Mouse (Mus musculus): Measurements from ENCODE around the gene Rgs6.

Gene Rgs6

DNA sequence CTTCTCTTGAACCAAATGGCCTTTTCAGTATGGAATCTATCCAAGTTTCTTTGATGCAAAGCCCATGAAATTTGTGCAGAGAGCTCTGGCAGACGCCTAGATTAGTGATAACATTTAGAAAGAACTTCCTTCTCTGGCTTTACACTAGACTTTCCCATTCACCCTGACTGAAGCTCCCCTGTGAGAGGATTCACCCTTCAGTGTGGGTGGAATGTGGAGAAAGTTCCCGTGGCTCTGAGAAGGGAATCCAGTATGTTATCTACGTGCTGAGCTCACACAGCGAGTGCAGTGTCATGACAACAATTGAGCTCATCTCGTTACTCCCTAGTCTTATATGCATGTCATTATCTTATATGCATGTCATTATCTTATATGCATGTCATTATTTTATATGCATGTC lies 61.9 kb downstream of the Rgs6 start:
- DNase-seq (ENCODE audit: low read depth), result no peak

GRCm38 (mm10) chr12:82664598-82664997 lies 76.5 kb downstream of the Rgs6 start:
- DNase-seq (ENCODE audit: low read depth), result no peak

DNA sequence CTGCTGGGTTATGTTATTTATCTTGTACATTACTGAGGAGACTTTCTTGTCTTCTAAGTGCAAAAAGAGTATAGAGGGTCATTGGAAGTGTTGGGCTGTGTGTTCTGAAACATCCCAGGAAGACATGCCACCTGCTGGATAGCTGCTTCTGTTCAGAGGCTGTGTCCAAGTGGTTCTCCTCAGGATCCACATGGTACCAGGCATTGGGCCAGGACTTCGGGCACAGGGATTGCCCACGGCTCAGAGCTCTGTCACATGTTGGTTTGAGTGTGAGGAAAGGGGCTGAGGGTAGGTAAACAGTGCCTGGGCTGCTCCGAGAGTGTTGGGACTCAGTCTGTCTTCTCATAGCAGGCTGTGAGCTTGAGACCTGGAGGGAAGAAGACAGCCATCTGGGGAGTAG lies 79.3 kb downstream of the Rgs6 start:
- no peak for DNase-seq (ENCODE audit: low read depth)

GRCm38 (mm10) chr12:82670201-82670737 lies 82.2 kb downstream of the Rgs6 start:
- no peak for DNase-seq (ENCODE audit: low read depth)

GRCm38 (mm10) chr12:82671591-82671990 lies 83.5 kb downstream of the Rgs6 start:
- no peak for DNase-seq (ENCODE audit: low read depth)

- no peak for DNase-seq (ENCODE audit: low read depth)
These were observed 87.0 kb downstream of the Rgs6 start for GRCm38 (mm10) chr12:82675137-82675536.

DNA sequence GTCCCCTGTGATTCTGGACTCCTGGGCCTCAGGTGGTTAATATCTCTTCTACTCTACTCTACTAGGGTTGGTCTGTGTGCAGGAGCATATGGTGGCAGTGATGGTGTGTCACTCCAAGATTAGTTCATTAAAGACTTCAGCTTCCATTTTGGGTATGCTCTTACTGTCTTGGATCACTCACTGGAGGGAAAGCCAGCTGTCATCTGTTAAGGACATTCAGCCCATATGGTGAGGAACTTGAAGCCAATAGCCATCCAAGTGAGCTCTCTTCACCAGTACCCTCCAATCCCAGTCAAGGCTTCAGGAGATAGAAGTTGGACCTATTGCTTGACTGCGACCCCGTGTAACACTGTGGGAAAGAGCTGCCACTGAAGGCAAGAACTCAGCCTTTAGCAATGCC lies 98.9 kb downstream of the Rgs6 start:
- DNase-seq (ENCODE audit: low read depth), result no peak

GRCm38 (mm10) chr12:82698886-82699527 lies 110.9 kb downstream of the Rgs6 start:
- no peak for DNase-seq (ENCODE audit: low read depth)

DNA sequence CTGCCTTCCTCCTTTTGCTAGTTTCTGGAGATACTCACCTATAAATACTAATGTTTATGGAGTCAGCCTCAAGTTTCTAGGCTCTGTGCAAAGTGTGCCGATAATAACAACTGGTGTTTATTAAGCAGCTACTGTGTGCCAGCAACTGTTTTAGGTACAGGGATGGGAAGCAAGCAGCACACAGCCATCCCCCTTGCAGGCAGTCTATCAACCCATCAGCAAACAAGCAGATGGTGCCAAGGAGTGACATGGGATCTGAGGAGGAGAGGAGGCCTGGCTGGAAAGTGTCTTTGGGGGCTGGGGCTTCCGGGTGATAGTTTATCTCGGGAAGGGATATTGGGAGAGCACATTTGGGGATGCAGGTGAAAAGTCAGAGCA lies 111.4 kb downstream of the Rgs6 start:
- no peak for DNase-seq (ENCODE audit: low read depth)

- no peak for DNase-seq (ENCODE audit: low read depth)
These were observed 112.1 kb downstream of the Rgs6 start for GRCm38 (mm10) chr12:82700241-82700640.

DNA sequence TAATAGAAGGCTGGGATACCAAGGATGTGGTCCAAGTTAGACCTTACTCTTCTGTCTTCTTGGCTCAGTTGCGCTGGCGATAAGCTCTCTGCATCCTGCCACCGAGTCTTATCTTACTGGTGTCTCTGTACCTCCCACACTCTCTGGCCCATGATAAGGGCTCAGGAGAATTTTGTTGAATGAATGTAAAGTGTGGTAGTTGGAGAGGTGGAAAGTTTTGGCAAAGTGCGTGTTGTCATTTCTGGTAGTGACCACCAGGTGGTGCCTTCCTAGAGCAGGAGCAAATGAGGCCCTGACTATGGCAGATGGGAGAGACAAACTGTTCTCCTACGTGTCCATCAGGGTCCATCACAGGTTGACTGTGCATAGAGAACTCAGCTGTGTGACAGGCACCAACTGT lies 112.7 kb downstream of the Rgs6 start:
- peak; percentile 9 for DNase-seq (ENCODE audit: low read depth)

DNA sequence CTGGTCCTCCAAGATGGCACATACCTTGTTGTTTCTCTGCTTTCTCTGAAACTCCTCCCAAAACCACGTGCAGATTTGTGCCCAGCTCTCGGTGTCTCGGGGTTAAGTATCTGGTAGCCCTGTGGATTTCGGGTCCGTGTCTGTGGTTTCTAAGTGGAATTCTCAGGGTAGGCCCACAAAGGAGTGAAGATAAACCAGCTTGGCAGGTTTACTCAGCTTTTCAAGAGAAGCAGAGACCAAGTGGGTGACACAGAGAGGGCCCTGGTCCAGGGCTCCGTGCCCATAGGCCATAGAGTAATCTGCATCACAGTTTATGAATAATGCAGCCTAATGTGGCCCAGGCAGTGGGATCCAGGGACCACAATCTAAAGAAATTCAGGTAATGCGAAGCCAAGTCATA lies 113.3 kb downstream of the Rgs6 start:
- DNase-seq (ENCODE audit: low read depth), result no peak

DNA sequence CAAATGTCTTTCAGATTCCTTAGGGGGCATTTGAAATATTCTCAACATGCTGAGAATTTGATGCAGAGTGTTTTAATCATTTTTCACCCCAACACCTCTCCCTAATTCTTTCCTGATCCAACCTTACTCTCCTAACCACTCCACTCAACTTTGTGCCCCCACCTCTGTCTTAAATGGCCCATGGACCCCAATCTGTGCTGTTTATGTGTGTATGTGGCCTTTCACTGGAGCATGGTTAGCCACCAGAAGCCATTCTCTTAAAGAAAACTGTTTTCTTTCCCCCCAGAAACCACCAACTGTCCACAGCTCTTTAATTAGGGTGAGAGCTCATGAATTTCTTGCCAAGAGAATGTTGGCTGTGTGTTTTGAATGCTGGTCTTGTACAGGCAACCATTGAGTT lies 122.3 kb downstream of the Rgs6 start:
- no peak for DNase-seq (ENCODE audit: low read depth)

- no peak for DNase-seq (ENCODE audit: low read depth)
These were observed 126.2 kb downstream of the Rgs6 start for GRCm38 (mm10) chr12:82714284-82714683.

GRCm38 (mm10) chr12:82723017-82723540 lies 135.0 kb downstream of the Rgs6 start:
- DNase-seq (ENCODE audit: low read depth), result no peak

GRCm38 (mm10) chr12:82726255-82726654 lies 138.2 kb downstream of the Rgs6 start:
- no peak for DNase-seq (ENCODE audit: low read depth)

GRCm38 (mm10) chr12:82731587-82731986 lies 143.5 kb downstream of the Rgs6 start:
- DNase-seq (ENCODE audit: low read depth), result no peak

DNA sequence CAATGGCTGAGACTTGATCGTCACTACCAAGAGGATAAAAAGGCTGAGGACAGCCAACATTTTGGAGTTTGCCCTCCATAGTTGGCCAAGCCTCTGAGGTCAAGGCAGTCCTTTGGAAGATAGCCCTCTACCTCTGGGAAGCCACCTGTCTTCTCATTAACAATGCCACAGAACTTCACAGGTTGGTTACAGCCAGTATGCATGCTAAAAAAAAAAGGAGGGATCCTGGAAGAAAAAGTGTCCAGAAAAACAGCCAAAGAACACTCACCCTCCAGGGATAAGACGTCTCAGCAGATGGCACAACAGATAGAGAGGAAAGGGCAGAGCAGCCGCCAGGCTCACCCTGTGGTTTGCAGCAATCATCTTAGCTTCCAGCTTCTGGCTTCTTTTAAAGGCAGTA lies 154.9 kb downstream of the Rgs6 start:
- DNase-seq (ENCODE audit: low read depth), result no peak

DNA sequence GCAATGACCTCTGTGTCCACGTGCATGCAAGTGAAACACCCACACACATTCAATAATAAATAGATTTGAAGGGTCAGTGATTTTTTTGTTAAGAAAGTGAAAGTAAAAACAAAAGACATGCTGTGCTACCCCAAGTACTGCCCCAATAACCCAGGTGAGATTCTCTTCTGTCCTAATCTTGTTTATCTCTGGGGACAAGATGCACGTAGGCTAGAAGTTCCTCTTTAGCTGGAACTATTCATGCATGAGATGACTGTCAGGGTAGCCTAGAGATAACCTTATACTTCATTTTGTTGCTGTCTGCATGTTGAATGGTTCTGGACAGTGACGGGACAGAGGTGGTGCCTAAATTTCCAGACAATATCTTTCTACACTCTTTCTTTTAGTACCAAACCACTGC lies 155.9 kb downstream of the Rgs6 start:
- no peak for DNase-seq (ENCODE audit: low read depth)

GRCm38 (mm10) chr12:82744826-82745225 lies 156.7 kb downstream of the Rgs6 start:
- no peak for DNase-seq (ENCODE audit: low read depth)

DNA sequence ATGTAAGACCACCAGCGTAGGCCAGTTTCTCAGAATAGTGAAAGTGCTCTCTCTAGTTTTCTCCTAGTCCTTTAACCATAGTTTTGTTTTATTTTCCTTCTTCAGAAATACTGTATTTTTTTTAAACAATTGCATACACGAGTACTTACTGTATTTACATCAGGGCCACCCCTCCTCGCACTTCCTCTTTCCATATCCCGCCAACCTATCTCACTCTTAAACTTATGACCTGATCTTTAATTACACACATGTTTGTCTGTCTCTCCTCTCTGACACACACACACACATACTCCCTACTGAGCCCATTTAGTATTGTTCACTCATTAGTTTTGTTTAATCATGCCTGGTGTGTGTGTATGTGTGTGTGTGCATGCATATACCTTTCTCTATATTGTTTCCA lies 159.0 kb downstream of the Rgs6 start:
- no peak for DNase-seq (ENCODE audit: low read depth)

DNA sequence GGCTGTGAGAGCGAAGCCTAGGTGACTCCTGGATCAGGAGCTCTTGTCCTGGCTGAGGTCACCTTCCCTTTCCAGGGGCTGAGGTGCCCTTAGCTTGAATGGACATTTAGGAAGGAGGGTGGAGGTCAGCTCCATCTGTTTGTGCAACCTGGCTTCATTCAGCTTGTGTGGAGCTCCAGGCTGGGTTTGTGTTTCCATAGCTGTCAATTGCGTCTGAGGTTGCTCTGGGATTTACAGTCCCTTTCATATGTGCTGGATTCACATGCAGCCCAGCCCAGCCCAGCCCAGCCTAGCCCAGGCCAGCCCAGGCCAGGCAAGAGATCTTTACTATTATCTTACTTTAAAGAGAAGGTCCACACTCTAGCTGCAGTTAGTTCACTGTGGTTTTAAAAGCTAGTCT lies 163.8 kb downstream of the Rgs6 start:
- DNase-seq (ENCODE audit: low read depth), result no peak

- no peak for DNase-seq (ENCODE audit: low read depth)
These were observed 166.4 kb downstream of the Rgs6 start for GRCm38 (mm10) chr12:82754501-82754900.

- DNase-seq (ENCODE audit: low read depth), result no peak
These were observed 168.7 kb downstream of the Rgs6 start for GRCm38 (mm10) chr12:82756756-82757155.
